Mouse (Mus musculus) MEL (cell line): ENCODE measurements around the gene Galnt2. TPM values are rescaled to one million over a fixed set of nuclear protein-coding genes. Genes with fewer than 3 reads are reported as not detected.

Experiments
- DNase-seq: peaks from one replicate; pipeline ENCODE4 v3.0.0; 2011; ENCODE audit warnings: low read depth, low spot score
- H3K27ac ChIP-seq: 2 replicates; pipeline ENCODE4 v1.5.1; 2012; ENCODE audit warnings: low read depth, mild to moderate bottlenecking, control low read depth, low read length, moderate library complexity; ENCODE audit not compliant: control insufficient read depth
- H3K27me3 ChIP-seq, 2 experiments: fragments of 150-350 bp in 1 of 2; sonication (generic) in 1 of 2; 2 replicates each; pipeline ENCODE4 v1.6.1; 2012; ENCODE audit warnings: low read length in 2 of 2, mild to moderate bottlenecking in 2 of 2, improper control_type of control experiment in 1 of 2, moderate library complexity in 1 of 2; ENCODE audit not compliant: insufficient read depth in 2 of 2, control insufficient read depth in 1 of 2
- H3K36me3 ChIP-seq, 2 experiments: 2 replicates each; pipeline ENCODE4 v1.6.1; 2012 to 2014; ENCODE audit warnings: low read length in 2 of 2, improper control_type of control experiment in 1 of 2, inconsistent platforms in 1 of 2, mild to moderate bottlenecking in 1 of 2; ENCODE audit not compliant: insufficient read depth in 2 of 2, control insufficient read depth in 1 of 2
- H3K4me1 ChIP-seq, 2 experiments: fragments of 150-350 bp in 1 of 2; sonication (generic) in 1 of 2; 2 replicates each; pipeline ENCODE4 v1.6.1; 2012; ENCODE audit warnings: low read length in 2 of 2, improper control_type of control experiment in 1 of 2, mild to moderate bottlenecking in 1 of 2; ENCODE audit not compliant: insufficient read depth in 2 of 2, control insufficient read depth in 1 of 2
- H3K4me3 ChIP-seq, 2 experiments: fragments of 150-350 bp in 1 of 2; sonication (generic) in 1 of 2; 2 replicates each; pipeline ENCODE4 v1.5.1; 2012; ENCODE audit warnings: low read depth in 2 of 2, low read length in 2 of 2, mild to moderate bottlenecking in 2 of 2, moderate library complexity in 2 of 2, control low read depth in 1 of 2, improper control_type of control experiment in 1 of 2; ENCODE audit not compliant: control insufficient read depth in 1 of 2, insufficient read depth in 1 of 2
- H3K79me2 ChIP-seq: 2 replicates; pipeline ENCODE4 v1.6.1; 2012; ENCODE audit warnings: mild to moderate bottlenecking, low read length, moderate library complexity; ENCODE audit not compliant: control insufficient read depth, poor library complexity, insufficient read depth
- H3K9ac ChIP-seq: 2 replicates; pipeline ENCODE4 v1.6.1; 2012; ENCODE audit warnings: low read depth, mild to moderate bottlenecking, control low read depth, low read length, moderate library complexity; ENCODE audit not compliant: control insufficient read depth, poor library complexity, severe bottlenecking
- H3K9me3 ChIP-seq: fragments of 150-350 bp; sonication (generic); replicated peaks from 2 replicates; pipeline ENCODE4 v1.6.1; 2012; ENCODE audit warnings: mild to moderate bottlenecking, low read length, improper control_type of control experiment, moderate library complexity; ENCODE audit not compliant: insufficient read depth
- BHLHE40 ChIP-seq: IDR thresholded peaks from 2 replicates; pipeline ENCODE4 v1.6.1; 2012; ENCODE audit warnings: low read depth, mild to moderate bottlenecking, inconsistent platforms, low read length, improper control_type of control experiment, borderline replicate concordance
- CHD1 ChIP-seq: IDR thresholded peaks from 2 replicates; pipeline ENCODE4 v1.6.1; 2012; ENCODE audit warnings: low read depth, mild to moderate bottlenecking, inconsistent platforms, low read length, improper control_type of control experiment
- CTCF ChIP-seq, 3 experiments: IDR thresholded peaks in 2 of 3; conservative IDR thresholded peaks in 1 of 3; 2 replicates each; pipeline ENCODE4 v1.5.1; 2011 to 2012; ENCODE audit warnings: low read length in 3 of 3, low read depth in 2 of 3, mild to moderate bottlenecking in 2 of 3, improper control_type of control experiment in 1 of 3, inconsistent platforms in 1 of 3, mixed read lengths in 1 of 3, moderate library complexity in 1 of 3; ENCODE audit not compliant: control insufficient read depth in 1 of 3, insufficient read depth in 1 of 3, poor library complexity in 1 of 3, severe bottlenecking in 1 of 3
- E2F4 ChIP-seq: IDR thresholded peaks from 2 replicates; pipeline ENCODE4 v1.6.1; 2011; ENCODE audit warnings: low read depth, low read length, improper control_type of control experiment, borderline replicate concordance
- ELF1 ChIP-seq: IDR thresholded peaks from 2 replicates; pipeline ENCODE4 v1.6.1; 2014; ENCODE audit warnings: low read depth, mild to moderate bottlenecking, inconsistent platforms, low read length, improper control_type of control experiment, moderate library complexity
- EP300 ChIP-seq, 2 experiments: IDR thresholded peaks; 2 replicates each; pipeline ENCODE4 v1.6.1; 2011; ENCODE audit warnings: improper control_type of control experiment in 2 of 2, low read length in 2 of 2, low read depth in 1 of 2, mild to moderate bottlenecking in 1 of 2
- GABPA ChIP-seq: IDR thresholded peaks from 2 replicates; pipeline ENCODE4 v1.6.1; 2012; ENCODE audit warnings: low read depth, mild to moderate bottlenecking, inconsistent platforms, low read length, improper control_type of control experiment, moderate library complexity
- GATA1 ChIP-seq: IDR thresholded peaks from 2 replicates; pipeline ENCODE4 v1.6.1; 2011; ENCODE audit warnings: low read depth, low read length, improper control_type of control experiment
- MAFK ChIP-seq: IDR thresholded peaks from 2 replicates; pipeline ENCODE4 v1.6.1; 2011; ENCODE audit warnings: low read depth, mild to moderate bottlenecking, low read length, improper control_type of control experiment, borderline replicate concordance
- MAX ChIP-seq: IDR thresholded peaks from 2 replicates; pipeline ENCODE4 v1.6.1; 2011; ENCODE audit warnings: low read length, improper control_type of control experiment
- MAZ ChIP-seq: IDR thresholded peaks from 2 replicates; pipeline ENCODE4 v1.6.1; 2012; ENCODE audit warnings: low read depth, mild to moderate bottlenecking, inconsistent platforms, low read length, improper control_type of control experiment
- MEF2A ChIP-seq: IDR thresholded peaks from 2 replicates; pipeline ENCODE4 v1.6.1; 2014; ENCODE audit warnings: low read depth, mild to moderate bottlenecking, inconsistent platforms, low read length, improper control_type of control experiment; ENCODE audit not compliant: poor library complexity, insufficient replicate concordance, severe bottlenecking; ENCODE audit errors: extremely low read depth
- MYB ChIP-seq: IDR thresholded peaks from 2 replicates; pipeline ENCODE4 v1.6.1; 2011; ENCODE audit warnings: mild to moderate bottlenecking, low read depth, low read length, improper control_type of control experiment
- MYC ChIP-seq: IDR thresholded peaks from 2 replicates; pipeline ENCODE4 v1.6.1; 2011; ENCODE audit warnings: low read depth, mild to moderate bottlenecking, low read length, improper control_type of control experiment, moderate library complexity
- NELFE ChIP-seq: IDR thresholded peaks from 2 replicates; pipeline ENCODE4 v1.6.1; 2011; ENCODE audit warnings: low read depth, low read length, improper control_type of control experiment
- NRF1 ChIP-seq: IDR thresholded peaks from 2 replicates; pipeline ENCODE4 v1.6.1; 2014; ENCODE audit warnings: low read depth, mild to moderate bottlenecking, inconsistent platforms, low read length, improper control_type of control experiment, moderate library complexity; ENCODE audit not compliant: poor library complexity, insufficient read depth, severe bottlenecking
- POLR2A ChIP-seq, 2 experiments: IDR thresholded peaks; 2 replicates each; pipeline ENCODE4 v1.6.1; 2011 to 2012; ENCODE audit warnings: low read length in 2 of 2, mild to moderate bottlenecking in 2 of 2, control low read depth in 1 of 2, improper control_type of control experiment in 1 of 2, low read depth in 1 of 2, moderate library complexity in 1 of 2; ENCODE audit not compliant: control insufficient read depth in 1 of 2, insufficient read depth in 1 of 2, poor library complexity in 1 of 2
- POLR2AphosphoS2 ChIP-seq: IDR thresholded peaks from 2 replicates; pipeline ENCODE4 v1.6.1; 2011; ENCODE audit warnings: low read length, improper control_type of control experiment
- RCOR1 ChIP-seq: IDR thresholded peaks from 2 replicates; pipeline ENCODE4 v1.6.1; 2012; ENCODE audit warnings: low read depth, mild to moderate bottlenecking, inconsistent platforms, low read length, improper control_type of control experiment
- SIN3A ChIP-seq: IDR thresholded peaks from 2 replicates; pipeline ENCODE4 v1.6.1; 2012; ENCODE audit warnings: low read length, improper control_type of control experiment, inconsistent platforms
- SMC3 ChIP-seq: IDR thresholded peaks from 2 replicates; pipeline ENCODE4 v1.6.1; 2011; ENCODE audit warnings: low read depth, low read length, improper control_type of control experiment
- TBP ChIP-seq: IDR thresholded peaks from 2 replicates; pipeline ENCODE4 v1.8.0; 2011; ENCODE audit warnings: low read depth, low read length, improper control_type of control experiment
- TCF12 ChIP-seq: IDR thresholded peaks from 2 replicates; pipeline ENCODE4 v1.6.1; 2014; ENCODE audit warnings: low read depth, mild to moderate bottlenecking, inconsistent platforms, low read length, improper control_type of control experiment, moderate library complexity
- UBTF ChIP-seq: IDR thresholded peaks from 2 replicates; pipeline ENCODE4 v1.6.1; 2012; ENCODE audit warnings: low read depth, mild to moderate bottlenecking, inconsistent platforms, low read length, improper control_type of control experiment, moderate library complexity, borderline replicate concordance; ENCODE audit not compliant: insufficient read depth
- ZNF384 ChIP-seq: IDR thresholded peaks from 2 replicates; pipeline ENCODE4 v1.6.1; 2012; ENCODE audit warnings: low read depth, mild to moderate bottlenecking, inconsistent platforms, low read length, improper control_type of control experiment
- polyA plus RNA-seq, 2 experiments: library from polyadenylated mRNA; stranded (reverse) in 1 of 2; unstranded in 1 of 2; fragments of >175 nt in 1 of 2; fragments of >200 nt in 1 of 2; gene quantifications; 2 replicates each; pipeline versions ENCODE4 v1.2.1 to v1.2.4; 2012; ENCODE audit warnings: low replicate concordance in 2 of 2, low read depth in 1 of 2; ENCODE audit not compliant: insufficient read length in 2 of 2, insufficient read depth in 1 of 2, missing spikeins in 1 of 2
- total RNA-seq: library from RNA; depleted of rRNA; stranded (reverse); fragments of 300-350 nt; gene quantifications from 2 replicates; pipeline ENCODE4 v1.2.3, GENCODE M21; 2012

Gene Galnt2
- total and polyA plus RNA-seq, 3 experiments, result 12.0 to 14.5 TPM; not detected in 1

- H3K27me3 ChIP-seq, result no peaks in the 10 kb centered on the region
- no peak for TF ChIP-seq MEF2A
- TF ChIP-seq TCF12, result no peak
- no peak for TF ChIP-seq MAZ
- TF ChIP-seq UBTF, result no peak
- no peak for TF ChIP-seq E2F4
- TF ChIP-seq SMC3, result no peak
- TF ChIP-seq MAX, result no peak
- no peak for TF ChIP-seq CHD1
- no peak for TF ChIP-seq MAFK
- no peak for TF ChIP-seq RCOR1
- no peak for TF ChIP-seq GABPA
- TF ChIP-seq SIN3A, result no peak
- no peak for TF ChIP-seq POLR2AphosphoS2
- TF ChIP-seq MYB, result no peak
- TF ChIP-seq, all 39 proteins: peak for 0
- H3K79me2 ChIP-seq, result no peaks in the 10 kb centered on the region
- H3K4me3 ChIP-seq, result no peak overlapping the region
- H3K9me3 ChIP-seq, result no peaks in the 10 kb centered on the region
- H3K4me1 ChIP-seq, result no peaks in the 10 kb centered on the region
- H3K36me3 ChIP-seq, result no peaks in the 10 kb centered on the region
- no peak overlapping the region for H3K9ac ChIP-seq
- H3K27ac ChIP-seq, result no peak overlapping the region
- DNase-seq, result no peak
Observed at GRCm38 (mm10) chr8:124375727-124376126, 144.5 kb downstream of the Galnt2 start.

- no peak overlapping the region for H3K4me3 ChIP-seq
- no peaks in the 10 kb centered on the region for H3K79me2 ChIP-seq
- no peaks in the 10 kb centered on the region for H3K36me3 ChIP-seq
- no peak for DNase-seq
- H3K27me3 ChIP-seq, result no peaks in the 10 kb centered on the region
- H3K27ac ChIP-seq, result no peak overlapping the region
- H3K9ac ChIP-seq, result no peak overlapping the region
- no peak for TF ChIP-seq MYC
- TF ChIP-seq RCOR1, result no peak
- no peak for TF ChIP-seq NELFE
- no peak for TF ChIP-seq MAX
- no peak for TF ChIP-seq ELF1
- no peak for TF ChIP-seq POLR2A (IDR thresholded peaks at IDR 0.05; ENCODE audit: control insufficient read depth in 1 of 2, insufficient read depth in 1 of 2, low read depth in 1 of 2, low read length in 2 of 2, poor library complexity in 1 of 2)
- TF ChIP-seq NRF1, result no peak
- TF ChIP-seq CTCF (IDR thresholded peaks at IDR 0.05 in 2 of 3, conservative IDR thresholded peaks at IDR 0.05 in 1 of 3; ENCODE audit: control insufficient read depth in 1 of 3, insufficient read depth in 1 of 3, low read depth in 2 of 3, low read length in 3 of 3, poor library complexity in 1 of 3, severe bottlenecking in 1 of 3), result no peak
- no peak for TF ChIP-seq EP300 (IDR thresholded peaks at IDR 0.05; ENCODE audit: low read depth in 1 of 2, low read length in 2 of 2)
- TF ChIP-seq GATA1, result no peak
- TF ChIP-seq TBP, result no peak
- no peak for TF ChIP-seq ZNF384
- TF ChIP-seq MYB, result no peak
- no peak for TF ChIP-seq BHLHE40
- H3K4me1 ChIP-seq, result no peaks in the 10 kb centered on the region
- no peaks in the 10 kb centered on the region for H3K9me3 ChIP-seq
Observed at GRCm38 (mm10) chr8:124376406-124376805, 145.2 kb downstream of the Galnt2 start.
